Mouse (Mus musculus): ENCODE measurements around the gene Asphd2. TPM values are rescaled to one million over a fixed set of nuclear protein-coding genes. Genes with fewer than 3 reads are reported as not detected.

Asphd2 gene
- total RNA-seq, 2 experiments from 2014 or later: 180 to 183 TPM

GRCm38 (mm10) chr5:112368666-112369065 is 26.0 kb downstream of the Asphd2 start:
- H3K4me3 ChIP-seq: no peak overlapping the region
- intact Hi-C loops (cut with DNase I): no loop called here
- no peak for DNase-seq (ENCODE audit: extremely low spot score in 1 of 2, low spot score in 2 of 2)
- no peak overlapping the region; the same call in 1 of the 2 replicates for H3K27ac ChIP-seq
- no peak for TF ChIP-seq CTCF (IDR thresholded peaks at IDR 0.05)

GRCm38 (mm10) chr5:112367929-112368328 is 26.7 kb downstream of the Asphd2 start:
- no peak overlapping the region for H3K4me3 ChIP-seq
- DNase-seq (ENCODE audit: extremely low spot score in 1 of 2, low spot score in 2 of 2): no peak
- no peak for TF ChIP-seq CTCF (IDR thresholded peaks at IDR 0.05)
- intact Hi-C loops (cut with DNase I): no loop called here
- H3K27ac ChIP-seq: no peak overlapping the region

- no peak overlapping the region for H3K27ac ChIP-seq
- intact Hi-C loops (cut with DNase I): no loop called here
- H3K4me3 ChIP-seq: no peak overlapping the region
- TF ChIP-seq CTCF (IDR thresholded peaks at IDR 0.05): peak; percentile 40
- no peak for DNase-seq (ENCODE audit: extremely low spot score in 1 of 2, low spot score in 2 of 2)
Measured at GRCm38 (mm10) chr5:112367338-112367737, 27.3 kb downstream of the Asphd2 start.

GRCm38 (mm10) chr5:112366879-112367278 is 27.8 kb downstream of the Asphd2 start:
- intact Hi-C loops (cut with DNase I): no loop called here
- TF ChIP-seq CTCF (IDR thresholded peaks at IDR 0.05): no peak
- H3K27ac ChIP-seq: no peak overlapping the region
- H3K4me3 ChIP-seq: no peak overlapping the region
- no peak for DNase-seq (ENCODE audit: extremely low spot score in 1 of 2, low spot score in 2 of 2)

GRCm38 (mm10) chr5:112364184-112364797 is 30.4 kb downstream of the Asphd2 start:
- DNase-seq (ENCODE audit: extremely low spot score in 1 of 2, low spot score in 2 of 2): no peak
- Histone ChIP-seq H3K4me3 (no peak overlapping the region), H3K27ac (no peak overlapping the region)
- intact Hi-C loops (cut with DNase I): no loop called here
- TF ChIP-seq CTCF (IDR thresholded peaks at IDR 0.05): no peak

- no peak for TF ChIP-seq CTCF (IDR thresholded peaks at IDR 0.05)
- DNase-seq (ENCODE audit: extremely low spot score in 1 of 2, low spot score in 2 of 2): no peak
- intact Hi-C loops (cut with DNase I): no loop called here
- Histone ChIP-seq H3K27ac (no peak overlapping the region), H3K4me3 (no peak overlapping the region)
Measured at GRCm38 (mm10) chr5:112360077-112360476, 34.6 kb downstream of the Asphd2 start.

GRCm38 (mm10) chr5:112359520-112359919 is 35.1 kb downstream of the Asphd2 start:
- intact Hi-C loops (cut with DNase I): no loop called here
- H3K27ac ChIP-seq: no peak overlapping the region
- DNase-seq (ENCODE audit: extremely low spot score in 1 of 2, low spot score in 2 of 2): no peak
- no peak overlapping the region for H3K4me3 ChIP-seq
- no peak for TF ChIP-seq CTCF (IDR thresholded peaks at IDR 0.05)

GRCm38 (mm10) chr5:112356322-112356721 is 38.3 kb downstream of the Asphd2 start:
- no peak for DNase-seq (ENCODE audit: extremely low spot score in 1 of 2, low spot score in 2 of 2)
- intact Hi-C loops (cut with DNase I): no loop called here
- H3K27ac ChIP-seq: no peak overlapping the region
- TF ChIP-seq CTCF (IDR thresholded peaks at IDR 0.05): no peak
- no peak overlapping the region for H3K4me3 ChIP-seq

GRCm38 (mm10) chr5:112355910-112356309 is 38.8 kb downstream of the Asphd2 start, which contains the start of gene Gm6583:
Gm6583 (minus strand) TSS chr5:112356033.
- TF ChIP-seq CTCF (IDR thresholded peaks at IDR 0.05): no peak
- intact Hi-C loops (cut with DNase I): no loop called here
- DNase-seq (ENCODE audit: extremely low spot score in 1 of 2, low spot score in 2 of 2): no peak
- H3K4me3 ChIP-seq: no peak within 1 kb of the TSS
- no peak within 1 kb of the TSS for H3K27ac ChIP-seq

- no peak for DNase-seq (ENCODE audit: extremely low spot score in 1 of 2, low spot score in 2 of 2)
- H3K4me3 ChIP-seq: no peak overlapping the region
- H3K27ac ChIP-seq: no peak overlapping the region
- intact Hi-C loops (cut with DNase I): no loop called here
- no peak for TF ChIP-seq CTCF (IDR thresholded peaks at IDR 0.05)
Measured at GRCm38 (mm10) chr5:112355493-112355892, 39.2 kb downstream of the Asphd2 start.

GRCm38 (mm10) chr5:112349169-112349568 is 45.5 kb downstream of the Asphd2 start:
- Histone ChIP-seq H3K27ac (no peak overlapping the region), H3K4me3 (no peak overlapping the region)
- intact Hi-C loops (cut with DNase I): no loop called here
- DNase-seq (ENCODE audit: extremely low spot score in 1 of 2, low spot score in 2 of 2): no peak
- TF ChIP-seq CTCF (IDR thresholded peaks at IDR 0.05): no peak

GRCm38 (mm10) chr5:112346211-112346965 is 48.3 kb downstream of the Asphd2 start:
- DNase-seq (ENCODE audit: extremely low spot score in 1 of 2, low spot score in 2 of 2): no peak
- H3K4me3 ChIP-seq: peak overlapping the region; percentile 13
- no peak for TF ChIP-seq CTCF (IDR thresholded peaks at IDR 0.05)
- no peak overlapping the region for H3K27ac ChIP-seq
- intact Hi-C loops (cut with DNase I): no loop called here

Measured in left cerebral cortex, adult 2 months (tissue).